Mouse (Mus musculus): Measurements from ENCODE around the gene Ehbp1. TPM values are rescaled to one million over a fixed set of nuclear protein-coding genes. Genes with fewer than 3 reads are reported as not detected.
A peak's percentile ranks its signal among the peaks of the same experiment; 100 is the strongest.

Gene Ehbp1
- polyA plus RNA-seq, 1 experiment from 2014 or later, result 3.9 TPM

GRCm38 (mm10) chr11:22154501-22155294 lies 187.4 kb downstream of the Ehbp1 start:
- Histone ChIP-seq H3K4me2 (ENCODE audit: low read length) (no peak overlapping the region), H3K9ac (ENCODE audit: low read depth, low read length) (no peak overlapping the region), H3K27ac (no peak overlapping the region), H3K4me3 (replicated peaks; ENCODE audit: low read depth, low read length) (no peak overlapping the region), H3K36me3 (ENCODE audit: insufficient read depth, low read length) (no peaks in the 10 kb centered on the region), H3K27me3 (ENCODE audit: insufficient read depth, low read length) (no peaks in the 10 kb centered on the region), H3K9me3 (replicated peaks; ENCODE audit: low read length) (no peaks in the 10 kb centered on the region), H3K4me1 (replicated peaks; ENCODE audit: insufficient read depth, low read length) (no peaks in the 10 kb centered on the region)
- WGBS, result 63% methylated on average over 9 of the region's 9 CpGs
- no peak for ATAC-seq (replicated peaks; ENCODE audit: low FRiP score, low read depth)
- peak; percentile 16 for DNase-seq (ENCODE audit: low spot score)
- no peak for TF ChIP-seq CTCF (IDR thresholded peaks at IDR 0.05; ENCODE audit: low read depth)

DNA sequence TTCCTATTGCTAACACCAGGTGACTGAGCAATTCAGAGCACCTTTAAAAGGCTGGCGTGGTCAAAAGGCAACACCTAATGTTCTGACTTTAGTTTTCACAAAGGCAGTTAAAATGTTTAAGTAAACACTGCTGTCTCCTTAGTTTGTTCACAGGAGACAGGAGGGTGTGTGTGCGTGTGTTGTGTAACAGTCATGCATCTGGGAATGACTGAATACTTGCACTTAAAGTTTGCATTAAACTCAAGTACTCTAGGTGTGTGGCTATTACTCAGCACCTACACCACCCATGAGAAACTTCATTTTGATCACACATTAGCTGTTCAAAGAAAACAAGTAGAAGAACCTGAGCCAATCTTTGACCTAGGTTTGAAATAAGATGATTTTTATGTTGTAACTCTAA lies 201.4 kb downstream of the Ehbp1 start:
- Histone ChIP-seq H3K9ac (ENCODE audit: low read depth, low read length) (no peak overlapping the region), H3K36me3 (ENCODE audit: insufficient read depth, low read length) (no peaks in the 10 kb centered on the region), H3K27ac (no peak overlapping the region), H3K4me3 (replicated peaks; ENCODE audit: low read depth, low read length) (no peak overlapping the region), H3K27me3 (ENCODE audit: insufficient read depth, low read length) (no peaks in the 10 kb centered on the region), H3K4me2 (ENCODE audit: low read length) (no peak overlapping the region), H3K4me1 (replicated peaks; ENCODE audit: insufficient read depth, low read length) (no peaks in the 10 kb centered on the region), H3K9me3 (replicated peaks; ENCODE audit: low read length) (no peaks in the 10 kb centered on the region)
- ATAC-seq (replicated peaks; ENCODE audit: low FRiP score, low read depth) (no peak), DNase-seq (ENCODE audit: low spot score) (no peak)
- 84% methylated on average over 2 of the region's 2 CpGs for WGBS
- no peak for TF ChIP-seq CTCF (IDR thresholded peaks at IDR 0.05; ENCODE audit: low read depth)

- DNase-seq (ENCODE audit: low spot score) (no peak), ATAC-seq (replicated peaks; ENCODE audit: low FRiP score, low read depth) (no peak)
- Histone ChIP-seq H3K27ac (no peak overlapping the region), H3K36me3 (ENCODE audit: insufficient read depth, low read length) (no peaks in the 10 kb centered on the region), H3K4me1 (replicated peaks; ENCODE audit: insufficient read depth, low read length) (no peaks in the 10 kb centered on the region), H3K4me2 (ENCODE audit: low read length) (no peak overlapping the region), H3K9me3 (replicated peaks; ENCODE audit: low read length) (no peaks in the 10 kb centered on the region), H3K4me3 (replicated peaks; ENCODE audit: low read depth, low read length) (no peak overlapping the region), H3K27me3 (ENCODE audit: insufficient read depth, low read length) (no peaks in the 10 kb centered on the region), H3K9ac (ENCODE audit: low read depth, low read length) (no peak overlapping the region)
- no peak for TF ChIP-seq CTCF (IDR thresholded peaks at IDR 0.05; ENCODE audit: low read depth)
Measured at GRCm38 (mm10) chr11:22138466-22138865, 203.6 kb downstream of the Ehbp1 start.

- 95% methylated on average over 2 of the region's 2 CpGs for WGBS
Measured at GRCm38 (mm10) chr11:22125188-22125587, 216.9 kb downstream of the Ehbp1 start.

DNA sequence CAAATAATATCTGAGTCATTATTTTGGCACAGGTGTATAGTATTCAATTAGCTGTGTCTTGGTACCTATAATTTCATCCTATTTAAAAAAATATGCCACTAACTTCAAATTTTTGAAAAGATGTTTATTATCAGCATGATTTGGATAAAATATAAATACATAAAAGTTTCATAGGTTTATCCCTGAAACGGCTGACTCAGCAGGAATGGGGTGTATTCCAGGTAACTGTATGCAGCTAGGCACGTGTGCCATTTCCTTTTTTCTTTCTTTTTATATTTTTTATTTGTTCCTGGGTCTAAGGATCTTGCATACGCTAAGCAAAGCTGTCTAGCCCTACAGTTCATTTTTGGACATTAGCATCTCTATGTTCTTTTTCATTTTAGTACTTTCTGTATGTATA lies 223.2 kb downstream of the Ehbp1 start:
- 92% methylated on average over 3 of the region's 3 CpGs for WGBS
- Histone ChIP-seq H3K36me3 (ENCODE audit: insufficient read depth, low read length) (no peaks in the 10 kb centered on the region), H3K27ac (no peak overlapping the region), H3K4me1 (replicated peaks; ENCODE audit: insufficient read depth, low read length) (no peaks in the 10 kb centered on the region), H3K4me2 (ENCODE audit: low read length) (no peak overlapping the region), H3K9me3 (replicated peaks; ENCODE audit: low read length) (no peaks in the 10 kb centered on the region), H3K4me3 (replicated peaks; ENCODE audit: low read depth, low read length) (no peak overlapping the region), H3K27me3 (ENCODE audit: insufficient read depth, low read length) (no peaks in the 10 kb centered on the region), H3K9ac (ENCODE audit: low read depth, low read length) (no peak overlapping the region)
- DNase-seq (ENCODE audit: low spot score), result no peak
- ATAC-seq (replicated peaks; ENCODE audit: low FRiP score, low read depth), result no peak
- no peak for TF ChIP-seq CTCF (IDR thresholded peaks at IDR 0.05; ENCODE audit: low read depth)

More at GRCm38 (mm10) chr11:22125188-22125587, 216.9 kb downstream of the Ehbp1 start:
- Histone ChIP-seq H3K4me3 (replicated peaks; ENCODE audit: low read depth, low read length) (no peak overlapping the region), H3K9me3 (replicated peaks; ENCODE audit: low read length) (no peaks in the 10 kb centered on the region), H3K27me3 (ENCODE audit: insufficient read depth, low read length) (no peaks in the 10 kb centered on the region), H3K4me1 (replicated peaks; ENCODE audit: insufficient read depth, low read length) (no peaks in the 10 kb centered on the region), H3K4me2 (ENCODE audit: low read length) (no peak overlapping the region), H3K9ac (ENCODE audit: low read depth, low read length) (no peak overlapping the region), H3K36me3 (ENCODE audit: insufficient read depth, low read length) (no peaks in the 10 kb centered on the region), H3K27ac (no peak overlapping the region)
- no peak for ATAC-seq (replicated peaks; ENCODE audit: low FRiP score, low read depth)
- no peak for DNase-seq (ENCODE audit: low spot score)
- no peak for TF ChIP-seq CTCF (IDR thresholded peaks at IDR 0.05; ENCODE audit: low read depth)

DNA sequence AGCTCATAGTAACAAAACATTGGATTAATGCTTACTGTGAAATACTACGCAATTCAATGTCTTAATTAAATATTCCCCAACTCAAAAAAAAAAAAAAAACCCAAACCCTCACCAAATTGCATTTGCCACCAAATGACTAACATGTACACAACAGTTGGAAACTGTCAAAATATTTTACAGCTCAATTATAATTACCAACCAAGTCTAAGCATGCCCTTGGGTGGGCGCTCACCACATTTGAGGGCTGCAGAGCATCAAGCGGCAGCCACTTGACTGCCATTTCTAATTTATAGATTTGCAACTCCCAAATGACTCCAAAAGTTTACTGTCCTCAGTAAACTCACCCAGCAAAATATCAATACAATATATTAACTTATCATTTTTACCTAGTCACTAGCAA lies 229.9 kb downstream of the Ehbp1 start:
- WGBS, result 97% methylated on average over 3 of the region's 3 CpGs
- Histone ChIP-seq H3K9me3 (replicated peaks; ENCODE audit: low read length) (no peaks in the 10 kb centered on the region), H3K36me3 (ENCODE audit: insufficient read depth, low read length) (no peaks in the 10 kb centered on the region), H3K9ac (ENCODE audit: low read depth, low read length) (no peak overlapping the region), H3K4me2 (ENCODE audit: low read length) (no peak overlapping the region), H3K27me3 (ENCODE audit: insufficient read depth, low read length) (no peaks in the 10 kb centered on the region), H3K4me3 (replicated peaks; ENCODE audit: low read depth, low read length) (no peak overlapping the region), H3K27ac (no peak overlapping the region), H3K4me1 (replicated peaks; ENCODE audit: insufficient read depth, low read length) (no peaks in the 10 kb centered on the region)
- DNase-seq (ENCODE audit: low spot score) (no peak), ATAC-seq (replicated peaks; ENCODE audit: low FRiP score, low read depth) (no peak)
- no peak for TF ChIP-seq CTCF (IDR thresholded peaks at IDR 0.05; ENCODE audit: low read depth)

- DNase-seq (ENCODE audit: low spot score) (no peak), ATAC-seq (replicated peaks; ENCODE audit: low FRiP score, low read depth) (no peak)
- 87% methylated on average over 8 of the region's 8 CpGs for WGBS
- H3K4me2 ChIP-seq (ENCODE audit: low read length), result no peak overlapping the region
- no peak overlapping the region for H3K9ac ChIP-seq (ENCODE audit: low read depth, low read length)
- no peak for TF ChIP-seq CTCF (IDR thresholded peaks at IDR 0.05; ENCODE audit: low read depth)
- H3K27me3 ChIP-seq (ENCODE audit: insufficient read depth, low read length), result no peaks in the 10 kb centered on the region
- H3K4me3 ChIP-seq (replicated peaks; ENCODE audit: low read depth, low read length), result no peak overlapping the region
- H3K36me3 ChIP-seq (ENCODE audit: insufficient read depth, low read length), result no peaks in the 10 kb centered on the region
- no peak overlapping the region for H3K27ac ChIP-seq
- no peaks in the 10 kb centered on the region for H3K9me3 ChIP-seq (replicated peaks; ENCODE audit: low read length)
- H3K4me1 ChIP-seq (replicated peaks; ENCODE audit: insufficient read depth, low read length), result no peaks in the 10 kb centered on the region
Measured at GRCm38 (mm10) chr11:22089346-22089745, 252.7 kb downstream of the Ehbp1 start.

All from kidney, postnatal 0 days (tissue).